Mouse (Mus musculus) embryo, embryonic 11 days (tissue): Measurements from ENCODE around the gene Alx3.

ENCODE experiments used
- DNase-seq: peaks from one replicate; pipeline ENCODE4 v3.0.0-alpha.2; 2015

Alx3 gene

GRCm38 (mm10) chr3:107594662-107595263, at the start of gene Alx3:
Alx3 (plus strand) TSS chr3:107595031.
- no peak for DNase-seq

DNA sequence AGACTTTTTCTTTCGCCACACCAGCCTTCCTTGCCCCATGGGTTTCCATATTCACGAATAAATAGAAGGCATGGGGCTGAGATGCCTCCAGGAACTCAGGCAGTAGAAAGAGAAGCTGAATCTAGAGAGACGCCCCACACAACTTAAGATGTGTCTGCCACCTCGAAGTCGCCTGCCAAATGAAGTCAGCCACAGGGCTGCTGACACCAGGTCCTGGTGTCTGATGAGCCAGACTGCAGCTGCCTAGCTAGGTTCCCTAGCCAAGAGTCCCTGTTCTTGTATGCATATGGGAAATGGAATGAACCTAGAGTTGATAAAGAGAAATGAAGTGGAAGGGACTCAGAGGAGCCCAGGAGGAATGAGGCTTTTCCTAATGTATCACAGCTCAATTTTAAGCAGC, 49.6 kb upstream of the Alx3 start:
- no peak for DNase-seq

- DNase-seq: peak; percentile 79
These were observed 49.0 kb upstream of the Alx3 start for GRCm38 (mm10) chr3:107545716-107546412.

DNA sequence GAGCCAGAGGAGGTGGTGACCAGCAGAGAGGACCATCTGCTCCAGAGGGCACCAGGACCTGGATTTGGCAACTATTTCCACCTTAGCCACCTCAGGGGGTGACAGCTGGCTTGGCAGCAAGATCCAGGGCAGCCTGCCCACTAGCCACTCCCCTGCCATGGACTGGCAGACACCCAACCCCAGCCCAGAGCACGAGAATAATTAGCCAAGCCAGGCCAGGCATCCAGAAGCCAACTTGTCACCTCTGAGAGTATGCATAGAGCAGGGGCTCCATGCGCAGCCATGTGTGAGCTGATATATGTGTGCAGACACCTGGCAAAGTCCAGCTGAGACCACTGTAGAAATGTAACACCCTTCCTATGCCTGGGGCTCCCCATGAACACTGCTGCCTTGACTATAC, 47.9 kb upstream of the Alx3 start:
- DNase-seq: no peak

- peak; percentile 86 for DNase-seq
These were observed 44.3 kb upstream of the Alx3 start for GRCm38 (mm10) chr3:107550409-107551049.

DNA sequence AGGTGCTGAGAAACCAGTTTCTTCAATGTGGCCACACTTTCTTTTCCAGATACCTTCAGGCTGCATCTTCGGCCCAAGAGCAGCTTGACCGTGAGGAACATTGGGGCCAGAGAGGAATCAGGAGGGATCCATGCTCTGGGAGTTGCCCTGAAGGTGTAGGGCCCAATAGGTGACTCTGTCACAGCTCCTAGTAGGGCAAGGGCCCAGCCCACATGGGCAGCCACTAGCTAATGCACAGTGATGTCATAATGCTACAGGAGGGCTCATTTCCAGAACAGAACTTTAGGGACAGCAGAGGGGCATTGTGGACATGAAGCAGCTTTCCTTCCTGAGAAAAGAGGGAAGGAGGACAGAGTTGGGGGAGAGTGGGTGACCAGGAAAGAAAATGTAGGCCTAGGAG, 40.0 kb upstream of the Alx3 start, which contains the start of gene Ubl4b:
Gene Ubl4b, minus strand, starts transcription at position 232 of the 400 bp plus-strand sequence.
- no peak for DNase-seq

- DNase-seq: no peak
These were observed 36.1 kb upstream of the Alx3 start for GRCm38 (mm10) chr3:107558740-107559139.

GRCm38 (mm10) chr3:107559183-107559582, 35.6 kb upstream of the Alx3 start:
- DNase-seq: peak; percentile 83

- no peak for DNase-seq
These were observed 32.7 kb upstream of the Alx3 start for GRCm38 (mm10) chr3:107562104-107562503.

DNA sequence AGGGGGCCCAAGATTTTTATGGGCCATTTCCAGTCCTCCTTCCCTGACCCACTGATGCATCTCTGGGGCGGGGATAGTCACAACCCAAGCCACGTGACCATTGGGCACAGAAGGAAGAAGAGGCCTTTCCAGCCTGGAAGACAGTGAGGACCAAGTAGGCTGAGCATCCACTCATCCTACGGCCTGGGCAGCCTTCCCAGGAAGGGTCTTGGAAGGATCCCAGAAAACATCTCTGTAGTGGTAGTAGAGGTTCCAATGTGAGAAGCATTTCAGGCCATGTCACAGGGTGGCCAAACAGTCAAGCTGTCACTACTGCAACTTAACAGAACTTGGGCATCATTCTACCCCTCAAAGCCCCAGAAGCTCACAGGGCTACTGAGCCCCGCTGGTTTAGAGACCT, 32.2 kb upstream of the Alx3 start:
- no peak for DNase-seq

GRCm38 (mm10) chr3:107563880-107564279, 31.0 kb upstream of the Alx3 start:
- no peak for DNase-seq

- DNase-seq: no peak
These were observed 29.5 kb upstream of the Alx3 start for GRCm38 (mm10) chr3:107565331-107565730.

- no peak for DNase-seq
These were observed 27.1 kb upstream of the Alx3 start for GRCm38 (mm10) chr3:107567766-107568165.

DNA sequence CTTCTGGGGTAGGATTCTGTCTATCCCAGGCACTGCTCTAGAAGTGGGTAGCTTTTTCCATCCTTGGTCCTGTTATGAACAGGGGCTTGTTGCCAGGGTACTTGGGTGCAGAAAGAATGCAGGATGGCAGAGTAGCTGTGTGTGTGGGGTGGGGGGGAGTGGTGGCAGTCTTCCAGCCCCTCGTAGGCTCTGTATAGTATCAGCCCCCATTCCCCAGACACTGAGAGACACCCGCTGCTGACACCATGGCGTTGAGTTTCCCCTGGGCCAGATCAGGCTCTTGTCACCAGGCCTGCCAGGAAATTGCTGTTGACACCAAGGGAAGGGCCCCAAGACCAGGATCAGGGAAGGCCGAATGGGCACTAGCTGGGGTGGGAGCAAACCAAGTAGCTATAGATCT, 26.1 kb upstream of the Alx3 start:
- DNase-seq: no peak

DNA sequence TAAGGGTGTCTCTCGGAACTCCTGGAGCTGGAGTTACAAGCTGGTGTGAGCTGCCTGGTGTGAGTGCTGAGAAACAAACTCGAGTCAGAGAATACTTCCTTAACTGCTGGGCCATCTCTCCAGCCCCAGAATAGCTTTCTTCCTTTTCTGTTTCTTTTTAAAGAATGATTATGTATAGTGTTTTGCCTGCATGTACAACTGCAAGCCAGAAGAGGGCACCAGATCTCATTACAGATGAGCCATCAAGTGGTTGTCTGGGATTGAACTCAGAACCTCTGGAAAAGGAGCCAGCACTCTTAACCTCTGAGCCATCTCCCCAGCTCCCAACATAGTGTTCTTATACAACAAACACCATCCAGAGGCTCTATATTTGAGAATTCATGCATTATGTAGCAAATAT, 23.6 kb upstream of the Alx3 start:
- DNase-seq: no peak

DNA sequence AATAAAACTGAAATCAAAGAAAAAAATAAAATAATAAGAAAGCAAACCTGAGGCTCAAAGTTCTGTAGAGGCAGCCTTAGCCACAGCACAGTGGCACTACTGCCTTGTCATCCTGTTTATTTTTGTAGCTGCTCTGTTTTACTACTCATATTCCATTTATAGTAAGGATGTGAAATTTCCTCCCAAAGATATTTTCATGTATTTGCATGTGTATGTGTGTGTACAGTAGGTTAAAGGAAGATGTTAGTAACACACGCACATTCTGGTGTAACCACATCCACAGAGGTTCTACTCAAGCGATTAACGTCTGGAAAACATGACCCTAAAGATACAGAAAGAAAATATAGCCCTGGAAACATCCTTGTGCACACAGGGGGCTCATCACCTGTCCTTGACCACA, 18.0 kb upstream of the Alx3 start:
- DNase-seq: no peak

GRCm38 (mm10) chr3:107577810-107578390, 16.9 kb upstream of the Alx3 start:
- DNase-seq: no peak

GRCm38 (mm10) chr3:107579466-107579865, 15.4 kb upstream of the Alx3 start:
- DNase-seq: peak; percentile 84

DNA sequence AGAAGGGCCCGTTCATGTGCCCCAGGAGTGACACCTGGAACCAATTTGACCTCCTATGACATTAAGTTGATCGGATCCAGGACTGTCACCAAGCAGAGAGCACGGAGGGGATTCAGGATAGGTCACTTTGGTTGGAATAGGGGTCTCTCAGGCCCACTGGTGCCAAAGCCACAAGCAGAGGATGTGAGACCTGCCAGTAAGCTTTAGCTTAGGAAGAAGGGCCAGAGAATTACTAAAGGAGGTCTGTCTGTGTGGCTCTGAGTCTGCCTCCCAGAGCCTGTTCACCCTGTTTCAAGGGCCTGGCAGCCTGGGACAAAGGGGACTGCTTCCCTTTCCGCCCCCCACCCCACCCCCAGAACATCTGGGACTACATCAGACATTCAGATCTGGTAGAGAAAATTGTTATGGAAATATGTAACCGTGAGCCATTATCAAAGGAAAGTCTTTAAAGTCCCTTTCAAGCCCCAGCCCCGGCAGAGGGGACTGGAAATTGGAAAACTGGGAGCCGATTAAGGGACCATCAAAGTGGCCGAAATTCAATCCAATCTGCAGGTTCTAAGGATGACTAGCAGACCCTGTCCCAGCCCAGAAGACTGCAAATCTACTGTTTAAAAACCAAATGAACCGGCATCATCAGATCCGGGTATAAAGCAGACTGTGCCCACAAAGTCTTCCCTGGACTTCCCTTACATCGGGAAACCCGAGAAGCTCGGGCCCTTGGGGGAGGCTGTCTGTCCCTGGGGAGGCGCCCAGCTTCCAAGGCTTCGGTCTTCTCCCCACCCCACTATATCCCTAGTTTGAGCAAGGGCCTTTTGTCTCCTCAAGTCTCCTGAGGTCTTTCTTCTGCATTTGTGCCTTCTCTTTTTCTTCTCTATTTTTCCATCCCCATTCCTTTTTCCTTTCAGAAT, 13.5 kb upstream of the Alx3 start:
- no peak for DNase-seq

DNA sequence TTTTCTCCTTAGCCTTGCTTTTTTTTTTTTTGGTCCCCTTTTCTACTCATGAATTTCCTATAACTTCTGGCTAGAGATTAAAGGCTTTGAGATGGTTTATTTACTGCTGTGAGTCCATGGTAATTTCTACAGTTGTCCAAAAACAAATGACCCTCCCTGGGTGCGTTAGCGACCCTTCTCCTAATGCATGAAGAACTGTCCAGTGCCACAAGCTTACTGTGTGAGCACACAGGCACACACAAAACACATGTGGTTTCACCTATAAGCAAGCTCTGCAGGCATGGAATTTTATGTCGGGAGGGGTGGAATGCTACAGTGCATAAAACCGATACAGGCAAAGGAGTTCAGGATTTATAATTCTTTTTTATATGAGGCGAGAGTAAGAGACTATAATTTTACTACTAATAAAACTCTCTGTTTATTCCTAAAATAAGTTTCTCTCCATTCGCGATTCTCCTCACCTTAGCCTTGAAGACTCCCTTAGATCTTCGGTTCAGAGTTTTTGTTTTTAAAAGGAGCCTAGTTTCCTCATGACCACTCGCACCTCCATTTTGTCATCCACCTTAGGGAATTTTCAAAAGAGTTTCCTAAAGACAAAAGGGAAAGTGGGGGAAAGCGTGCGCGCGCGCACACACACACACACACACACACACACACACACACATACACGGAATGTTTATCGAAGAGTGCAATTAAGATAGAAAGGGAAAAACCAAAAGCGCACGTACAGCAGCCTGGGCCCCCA, 12.5 kb upstream of the Alx3 start:
- DNase-seq: no peak

GRCm38 (mm10) chr3:107582875-107583767, 11.7 kb upstream of the Alx3 start:
- peak; percentile 68 for DNase-seq
